Comparison of ENCODE assay signal across 9 mouse cellular contexts in the genomic region with DNA sequence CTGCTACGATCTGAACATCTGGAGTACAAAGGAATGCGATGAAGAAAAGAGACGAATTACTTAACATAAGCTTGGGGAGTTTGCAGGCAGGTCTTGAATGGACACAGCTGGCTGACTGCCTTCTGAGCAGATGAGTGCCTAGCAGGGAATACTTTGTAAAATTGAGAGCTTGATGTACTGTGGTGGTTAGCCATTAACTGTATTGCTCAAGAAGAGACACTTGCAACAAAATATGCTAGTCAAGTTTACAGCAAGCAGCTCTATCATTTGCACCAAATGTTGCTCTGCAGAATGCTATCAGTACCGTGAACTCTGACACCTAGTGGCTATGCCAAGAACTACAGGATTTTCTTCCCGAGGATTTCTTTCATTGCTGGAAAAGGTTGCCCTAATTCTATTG.
DNase-seq lines count a peak whose midpoint lies in the region; ATAC-seq and TF ChIP-seq lines count a peak whose summit lies in the region.
"Had no signal": no experiment of that assay in that cellular context is flagged by ENCODE, and none has a peak within 500 bp of the region (broad histone marks: within the 10 kb centered on the region; RNA-seq: fewer than 3 reads in every experiment).

No protein-coding gene starts in this region.

- H3K27me3 ChIP-seq in liver, embryonic 14.5 days (ENCODE audit: control insufficient read depth, insufficient read depth, low read length), result no peaks in the 10 kb centered on the region; the same call in none of the 2 replicates
- peaks cover 14% of the 10 kb centered on the region for H3K27me3 ChIP-seq in hindbrain, embryonic 13.5 days
- peaks cover 15% of the 10 kb centered on the region for H3K27me3 ChIP-seq in midbrain, embryonic 10.5 days (ENCODE audit: low read depth, poor library complexity, severe bottlenecking)
- H3K27me3 ChIP-seq in stomach, postnatal 0 days (ENCODE audit: control insufficient read depth, insufficient read depth, low read length), result no peaks in the 10 kb centered on the region

- no peak overlapping the region for H3K9ac ChIP-seq in liver, embryonic 14.5 days (replicated peaks)
- H3K9ac ChIP-seq in hindbrain, embryonic 13.5 days, result no peak overlapping the region
- no peak overlapping the region for H3K9ac ChIP-seq in stomach, postnatal 0 days (ENCODE audit: low read length)
- H3K9ac ChIP-seq: embryonic facial prominence, embryonic 13.5 days had no signal

- 21% methylated on average over 5 of the region's 5 CpGs for WGBS in liver, embryonic 14.5 days (ENCODE audit: insufficient replicate concordance)
- WGBS in hindbrain, embryonic 13.5 days, result 5% methylated on average over 5 of the region's 5 CpGs
- 3% methylated on average over 5 of the region's 5 CpGs for WGBS in midbrain, embryonic 10.5 days
- 6% methylated on average over 5 of the region's 5 CpGs for WGBS in stomach, postnatal 0 days

- no peaks in the 10 kb centered on the region for H3K36me3 ChIP-seq in liver, embryonic 14.5 days (replicated peaks; ENCODE audit: control insufficient read depth, insufficient read depth, low read depth)
- no peaks in the 10 kb centered on the region for H3K36me3 ChIP-seq in hindbrain, embryonic 13.5 days
- H3K36me3 ChIP-seq in midbrain, embryonic 10.5 days, result no peaks in the 10 kb centered on the region
- no peaks in the 10 kb centered on the region for H3K36me3 ChIP-seq in stomach, postnatal 0 days (ENCODE audit: control insufficient read depth, insufficient read depth, low read length)
- H3K36me3 ChIP-seq: embryonic facial prominence, embryonic 13.5 days had no signal

- H3K4me3 ChIP-seq in liver, embryonic 14.5 days (ENCODE audit: insufficient read depth in 1 of 2, low read depth in 2 of 2, low read length in 2 of 2), result no peak overlapping the region
- no peak overlapping the region for H3K4me3 ChIP-seq in hindbrain, embryonic 13.5 days
- no peak overlapping the region for H3K4me3 ChIP-seq in midbrain, embryonic 10.5 days
- H3K4me3 ChIP-seq in stomach, postnatal 0 days (ENCODE audit: low read depth, low read length), result no peak overlapping the region
- H3K4me3 ChIP-seq: embryonic facial prominence, embryonic 13.5 days had no signal

- DNase-seq in liver, embryonic 14.5 days (ENCODE audit: low read depth in 3 of 3, low spot score in 3 of 3), result peak in 2 of 3 experiments; percentile 1 to 6
- no peak for DNase-seq in liver
- peak; percentile 45 for DNase-seq in adrenal gland, adult 2 months
- DNase-seq in embryo, embryonic 11 days, result peak; percentile 79
- DNase-seq in layer of hippocampus, postnatal 10 days (ENCODE audit: low spot score in 2 of 2), result peak; percentile 71 to 80
- peak; percentile 57 for DNase-seq in midbrain, embryonic 10.5 days (ENCODE audit: low spot score)
- peak; percentile 31 for DNase-seq in stomach, postnatal 0 days (ENCODE audit: low spot score)

- H3K27ac ChIP-seq in liver, embryonic 14.5 days, result no peak overlapping the region
- H3K27ac ChIP-seq in hindbrain, embryonic 13.5 days, result no peak overlapping the region
- no peak overlapping the region for H3K27ac ChIP-seq in midbrain, embryonic 10.5 days (replicated peaks)
- no peak overlapping the region for H3K27ac ChIP-seq in stomach, postnatal 0 days (replicated peaks)
- H3K27ac ChIP-seq: embryonic facial prominence, embryonic 13.5 days had no signal

- H3K4me1 ChIP-seq in liver, embryonic 14.5 days (replicated peaks; ENCODE audit: control insufficient read depth in 2 of 2, insufficient read depth in 2 of 2, low read length in 1 of 2), result peaks cover 0 to under 1% of the 10 kb centered on the region in 2 experiments; a peak in 1 of 4 replicates
- H3K4me1 ChIP-seq in hindbrain, embryonic 13.5 days (replicated peaks), result peaks cover 3% of the 10 kb centered on the region; the same call in 1 of the 2 replicates
- H3K4me1 ChIP-seq in midbrain, embryonic 10.5 days, result peaks cover 15% of the 10 kb centered on the region
- no peaks in the 10 kb centered on the region for H3K4me1 ChIP-seq in stomach, postnatal 0 days (replicated peaks; ENCODE audit: control insufficient read depth, insufficient read depth)

- no peak for TF ChIP-seq EP300 in liver, embryonic 14.5 days (IDR thresholded peaks at IDR 0.05; ENCODE audit: low read depth)
- no peak for TF ChIP-seq EP300 in stomach, postnatal 0 days (optimal IDR thresholded peaks at IDR 0.05)

- TF ChIP-seq CTCF in liver, embryonic 14.5 days (IDR thresholded peaks at IDR 0.05; ENCODE audit: low read depth), result peak; percentile 68
- TF ChIP-seq CTCF in stomach, postnatal 0 days (IDR thresholded peaks at IDR 0.05; ENCODE audit: low read depth), result peak; percentile 86

- H3K4me2 ChIP-seq in liver, embryonic 14.5 days (ENCODE audit: low read depth), result no peak overlapping the region
- no peak overlapping the region for H3K4me2 ChIP-seq in hindbrain, embryonic 13.5 days
- H3K4me2 ChIP-seq in stomach, postnatal 0 days (replicated peaks; ENCODE audit: low read depth), result no peak overlapping the region
- H3K4me2 ChIP-seq: embryonic facial prominence, embryonic 13.5 days had no signal

- no peak for ATAC-seq in liver, embryonic 14.5 days (ENCODE audit: insufficient read depth)
- peak; percentile 64 for ATAC-seq in hindbrain, embryonic 13.5 days (ENCODE audit: low FRiP score)
- ATAC-seq in stomach, postnatal 0 days (ENCODE audit: low FRiP score, low TSS enrichment), result no peak; the same call in 1 of the 2 replicates

- no peaks in the 10 kb centered on the region for H3K9me3 ChIP-seq in liver, embryonic 14.5 days (ENCODE audit: control insufficient read depth, low read length)
- H3K9me3 ChIP-seq in hindbrain, embryonic 13.5 days, result no peaks in the 10 kb centered on the region
- no peaks in the 10 kb centered on the region for H3K9me3 ChIP-seq in midbrain, embryonic 10.5 days (replicated peaks)
- H3K9me3 ChIP-seq in stomach, postnatal 0 days (ENCODE audit: control insufficient read depth, low read length), result no peaks in the 10 kb centered on the region
- H3K9me3 ChIP-seq: embryonic facial prominence, embryonic 13.5 days had no signal
